In genomic region chr14:118180711-118181177, GRCm38 (mm10) we compare ENCODE assay signal across 8 mouse cellular contexts. TPM values are rescaled to one million over a fixed set of nuclear protein-coding genes. Genes with fewer than 3 reads are reported as not detected.
DNase-seq lines count a peak whose midpoint lies in the region; ATAC-seq and TF ChIP-seq lines count a peak whose summit lies in the region.

No protein-coding gene starts in this region.

- H3K4me3 ChIP-seq in spleen, adult 2 months (ENCODE audit: extremely low read depth, insufficient read depth, insufficient read length) = peak overlapping the region; percentile 80
- peak overlapping the region; percentile 61 for H3K4me3 ChIP-seq in liver, embryonic 11.5 days (ENCODE audit: low read depth, low read length)
- H3K4me3 ChIP-seq in midbrain, embryonic 15.5 days = peak overlapping the region; percentile 57

- H3K27me3 ChIP-seq in spleen, adult 2 months (ENCODE audit: control insufficient read depth, insufficient read depth, low read length) = no peaks in the 10 kb centered on the region
- H3K27me3 ChIP-seq in liver, embryonic 11.5 days (replicated peaks; ENCODE audit: control insufficient read depth, insufficient read depth, low read length) = no peaks in the 10 kb centered on the region
- 0 out of 2 replicates have a peak, but pooled peaks cover 3% of the 10 kb centered on the region for H3K27me3 ChIP-seq in midbrain, embryonic 15.5 days (replicated peaks)

- H3K4me2 ChIP-seq in liver, embryonic 11.5 days = peak overlapping the region; percentile 93
- H3K4me2 ChIP-seq in midbrain, embryonic 15.5 days = peak overlapping the region; percentile 85

- TF ChIP-seq CTCF in spleen, adult 2 months (IDR thresholded peaks at IDR 0.05; ENCODE audit: extremely low read depth, insufficient read depth, insufficient read length, insufficient replicate concordance) = no peak

- no peaks in the 10 kb centered on the region for H3K36me3 ChIP-seq in spleen, adult 2 months (ENCODE audit: control insufficient read depth, insufficient read depth, low read length)
- no peaks in the 10 kb centered on the region for H3K36me3 ChIP-seq in liver, embryonic 11.5 days (ENCODE audit: control insufficient read depth, insufficient read depth, low read length)
- no peaks in the 10 kb centered on the region for H3K36me3 ChIP-seq in midbrain, embryonic 15.5 days (replicated peaks)

- peak; percentile 68 for ATAC-seq in common myeloid progenitor, adult 5-6 weeks (replicated peaks; ENCODE audit: low read depth, poor library complexity, severe bottlenecking)
- ATAC-seq in granulocyte monocyte progenitor cell, adult 5-6 weeks (replicated peaks; ENCODE audit: poor library complexity, severe bottlenecking) = peak; percentile 69
- ATAC-seq in liver, embryonic 11.5 days (replicated peaks; ENCODE audit: low FRiP score) = peak; percentile 56; the same call in 1 of the 2 replicates
- ATAC-seq in midbrain, embryonic 15.5 days (replicated peaks) = peak; percentile 94

- no peak overlapping the region for H3K9ac ChIP-seq in liver, embryonic 11.5 days (ENCODE audit: low read depth, low read length)
- H3K9ac ChIP-seq in midbrain, embryonic 15.5 days = peak overlapping the region; percentile 57

- 13% methylated on average over 10 of the region's 10 CpGs for WGBS in spleen, adult 2 months
- 10% methylated on average over 10 of the region's 10 CpGs for WGBS in liver, embryonic 11.5 days
- WGBS in midbrain, embryonic 15.5 days = under 1% methylated on average over 10 of the region's 10 CpGs

- no peak for TF ChIP-seq POLR2A in spleen, adult 2 months (IDR thresholded peaks at IDR 0.05; ENCODE audit: low read depth, low read length)

- no peaks in the 10 kb centered on the region for H3K9me3 ChIP-seq in liver, embryonic 11.5 days (ENCODE audit: control insufficient read depth, low read length)
- H3K9me3 ChIP-seq in midbrain, embryonic 15.5 days = no peaks in the 10 kb centered on the region

- H3K27ac ChIP-seq in spleen, adult 2 months (ENCODE audit: insufficient read depth, low read length) = peak overlapping the region; percentile 82
- no peak overlapping the region for H3K27ac ChIP-seq in liver, embryonic 11.5 days (ENCODE audit: low read depth, low read length)
- H3K27ac ChIP-seq in midbrain, embryonic 15.5 days = peak overlapping the region; percentile 85

- no peak for DNase-seq in spleen, adult 2 months (ENCODE audit: low read depth in 1 of 2, low spot score in 2 of 2)
- DNase-seq in spleen, postnatal 4 days (ENCODE audit: low spot score in 2 of 2) = no peak
- DNase-seq in kidney, adult 11 months = peak; percentile 15
- DNase-seq in liver, embryonic 11.5 days (ENCODE audit: low spot score) = no peak
- DNase-seq in adipocyte (ENCODE audit: low spot score) = no peak

- no peaks in the 10 kb centered on the region; the same call in 1 of the 2 replicates for H3K4me1 ChIP-seq in spleen, adult 2 months (ENCODE audit: control insufficient read depth, insufficient read depth, insufficient read length)
- no peaks in the 10 kb centered on the region for H3K4me1 ChIP-seq in liver, embryonic 11.5 days (replicated peaks; ENCODE audit: control insufficient read depth, insufficient read depth, low read length)
- H3K4me1 ChIP-seq in midbrain, embryonic 15.5 days = peaks cover 6% of the 10 kb centered on the region

RNA-seq across cellular contexts. Expression of gene Gpr180, which starts 43.8 kb away (rescaled TPM):
- polyA plus RNA-seq in spleen, adult 2 months (2012; rRNA removed) = 14.5 and 15.1 TPM in 2 replicates
- 6.5 and 11.1 TPM in 2 replicates for total RNA-seq in common myeloid progenitor, adult 5-6 weeks (2017)
- 15.0 and 29.7 TPM in 2 replicates for total RNA-seq in granulocyte monocyte progenitor cell, adult 5-6 weeks (2014; fragmentation: Nextera tagmentation)
- 10.3 and 12.7 TPM in 2 replicates for total RNA-seq in granulocyte monocyte progenitor cell, adult 5-6 weeks (2017)
- polyA plus RNA-seq in liver, embryonic 11.5 days (2014; fragmentation: Nextera tagmentation; extraction: Ambion mirVana) = 26.6 and 30.5 TPM in 2 replicates
- 43.8 and 44.0 TPM in 2 replicates for polyA plus RNA-seq in midbrain, embryonic 15.5 days (2015; fragmentation: Nextera tagmentation; extraction: Ambion mirVana)

RNA-seq across cellular contexts. Expression of gene Tgds, which starts 48.2 kb away (rescaled TPM):
- polyA plus RNA-seq in spleen, adult 2 months (2012; rRNA removed) = 4.0 and 5.3 TPM in 2 replicates
- total RNA-seq in common myeloid progenitor, adult 5-6 weeks (2017) = 12.1 and 14.5 TPM in 2 replicates
- 14.2 and 34.4 TPM in 2 replicates for total RNA-seq in granulocyte monocyte progenitor cell, adult 5-6 weeks (2014; fragmentation: Nextera tagmentation)
- 18.0 and 31.4 TPM in 2 replicates for total RNA-seq in granulocyte monocyte progenitor cell, adult 5-6 weeks (2017)
- 33.5 and 35.4 TPM in 2 replicates for polyA plus RNA-seq in liver, embryonic 11.5 days (2014; fragmentation: Nextera tagmentation; extraction: Ambion mirVana)
- 16.8 TPM in 2 replicates for polyA plus RNA-seq in midbrain, embryonic 15.5 days (2015; fragmentation: Nextera tagmentation; extraction: Ambion mirVana)

RNA-seq across cellular contexts. Expression of gene Sox21, which starts 56.1 kb away (rescaled TPM):
- polyA plus RNA-seq in spleen, adult 2 months (2012; rRNA removed) = not detected in 2 replicates
- not detected in 2 replicates for total RNA-seq in common myeloid progenitor, adult 5-6 weeks (2017)
- not detected in 2 replicates for total RNA-seq in granulocyte monocyte progenitor cell, adult 5-6 weeks (2014; fragmentation: Nextera tagmentation)
- not detected in 2 replicates for total RNA-seq in granulocyte monocyte progenitor cell, adult 5-6 weeks (2017)
- polyA plus RNA-seq in liver, embryonic 11.5 days (2014; fragmentation: Nextera tagmentation; extraction: Ambion mirVana) = 0.08 and 0.12 TPM in 2 replicates
- polyA plus RNA-seq in midbrain, embryonic 15.5 days (2015; fragmentation: Nextera tagmentation; extraction: Ambion mirVana) = 9.8 and 11.6 TPM in 2 replicates
